Mouse (Mus musculus): Measurements from ENCODE around the gene Zfp512b.

Gene Zfp512b

DNA sequence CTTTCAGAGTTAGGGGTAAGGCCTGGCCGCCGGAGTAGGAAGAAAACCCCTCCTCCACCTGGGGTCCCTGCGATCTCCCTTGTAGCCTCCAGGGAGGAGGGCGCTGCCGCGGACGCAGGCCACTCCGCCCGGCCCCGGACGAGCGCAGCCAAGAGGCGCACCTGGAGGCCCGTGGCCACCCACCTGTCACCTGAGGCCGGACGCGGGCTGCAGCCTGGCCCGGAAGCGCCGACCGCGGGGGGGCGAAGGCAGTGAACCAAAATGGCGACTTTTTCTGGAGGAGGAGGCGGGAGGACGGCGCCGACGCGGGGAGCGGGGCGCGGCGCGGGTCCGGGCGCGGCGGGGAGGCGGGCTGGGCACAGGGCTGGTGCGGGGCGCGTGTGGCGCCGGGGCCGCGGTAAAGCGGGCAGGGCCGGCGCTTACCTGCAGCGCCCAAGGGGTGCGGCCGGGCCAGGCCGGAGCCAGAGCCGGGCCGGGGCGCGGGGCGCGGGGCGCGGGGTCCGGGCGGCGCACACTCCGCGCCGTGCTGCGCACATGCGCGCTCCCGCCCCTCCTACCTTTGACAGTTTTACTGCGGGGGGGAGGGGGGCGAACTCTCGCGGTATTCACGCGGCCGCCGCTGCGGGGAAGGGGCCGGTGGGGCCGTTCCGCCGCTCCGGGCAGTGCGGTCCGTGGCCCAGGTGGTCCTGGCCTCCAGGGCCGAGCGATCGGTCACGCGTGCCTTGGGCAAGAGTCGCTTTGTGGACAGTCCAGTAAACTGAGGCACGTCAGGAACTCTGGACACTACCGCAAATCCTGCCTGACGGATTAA is at the start of gene Zfp512b:
Gene Zfp512b, minus strand, starts transcription at position 573 of the 811 bp plus-strand sequence.
- no peaks in the 10 kb centered on the region for H3K27me3 ChIP-seq (ENCODE audit: insufficient read depth, low read length)
- TF ChIP-seq NANOG (IDR thresholded peaks at IDR 0.05; ENCODE audit: borderline replicate concordance, low read length) (no peak), CTCF (conservative IDR thresholded peaks at IDR 0.05; ENCODE audit: low read length) (no peak), POU5F1 (IDR thresholded peaks at IDR 0.05; ENCODE audit: borderline replicate concordance, low read length) (no peak)
- no peaks in the 10 kb centered on the region for H3K9me3 ChIP-seq (ENCODE audit: low read length)
- peak within 1 kb of the TSS; percentile 95 for H3K4me3 ChIP-seq (replicated peaks; ENCODE audit: low read length)
- peaks cover 47% of the 10 kb centered on the region for H3K4me1 ChIP-seq (replicated peaks; ENCODE audit: low read depth, low read length)
- peaks cover 52% of the 10 kb centered on the region for H3K36me3 ChIP-seq (ENCODE audit: insufficient read depth, low read length)

- Histone ChIP-seq H3K4me1 (replicated peaks; ENCODE audit: low read depth, low read length) (peaks cover 5% of the 10 kb centered on the region), H3K9me3 (ENCODE audit: low read length) (no peaks in the 10 kb centered on the region), H3K36me3 (ENCODE audit: insufficient read depth, low read length) (peaks cover 91% of the 10 kb centered on the region), H3K4me3 (replicated peaks; ENCODE audit: low read length) (no peak overlapping the region), H3K27me3 (ENCODE audit: insufficient read depth, low read length) (no peaks in the 10 kb centered on the region)
- TF ChIP-seq NANOG (IDR thresholded peaks at IDR 0.05; ENCODE audit: borderline replicate concordance, low read length) = no peak
- TF ChIP-seq POU5F1 (IDR thresholded peaks at IDR 0.05; ENCODE audit: borderline replicate concordance, low read length) = no peak
- no peak for TF ChIP-seq CTCF (conservative IDR thresholded peaks at IDR 0.05; ENCODE audit: low read length)
These were observed 43.3 kb upstream of the Zfp512b start for GRCm38 (mm10) chr2:181635865-181636264.

DNA sequence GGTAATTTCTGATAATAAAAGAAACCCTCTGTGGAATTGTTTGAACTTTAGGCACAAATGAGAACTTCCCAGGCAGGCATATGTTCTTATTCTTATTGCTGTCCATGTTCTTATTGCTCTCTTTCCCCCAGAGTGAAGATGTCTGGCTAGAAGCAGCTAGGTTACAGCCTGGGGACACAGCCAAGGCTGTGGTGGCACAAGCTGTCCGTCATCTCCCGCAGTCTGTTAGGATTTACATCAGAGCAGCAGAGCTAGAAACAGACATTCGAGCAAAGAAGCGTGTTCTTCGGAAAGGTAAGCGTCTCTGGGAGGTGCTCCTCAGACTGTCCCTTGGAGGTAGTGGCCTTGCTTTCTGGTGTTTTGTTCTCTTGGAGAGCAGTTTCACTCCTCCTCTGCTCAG is 40.0 kb upstream of the Zfp512b start:
- Histone ChIP-seq H3K4me1 (replicated peaks; ENCODE audit: low read depth, low read length) (peaks cover 25% of the 10 kb centered on the region), H3K27me3 (ENCODE audit: insufficient read depth, low read length) (no peaks in the 10 kb centered on the region), H3K9me3 (ENCODE audit: low read length) (no peaks in the 10 kb centered on the region), H3K4me3 (replicated peaks; ENCODE audit: low read length) (no peak overlapping the region), H3K36me3 (ENCODE audit: insufficient read depth, low read length) (peaks cover 72% of the 10 kb centered on the region)
- TF ChIP-seq NANOG (IDR thresholded peaks at IDR 0.05; ENCODE audit: borderline replicate concordance, low read length) (no peak), CTCF (conservative IDR thresholded peaks at IDR 0.05; ENCODE audit: low read length) (no peak), POU5F1 (IDR thresholded peaks at IDR 0.05; ENCODE audit: borderline replicate concordance, low read length) (no peak)

DNA sequence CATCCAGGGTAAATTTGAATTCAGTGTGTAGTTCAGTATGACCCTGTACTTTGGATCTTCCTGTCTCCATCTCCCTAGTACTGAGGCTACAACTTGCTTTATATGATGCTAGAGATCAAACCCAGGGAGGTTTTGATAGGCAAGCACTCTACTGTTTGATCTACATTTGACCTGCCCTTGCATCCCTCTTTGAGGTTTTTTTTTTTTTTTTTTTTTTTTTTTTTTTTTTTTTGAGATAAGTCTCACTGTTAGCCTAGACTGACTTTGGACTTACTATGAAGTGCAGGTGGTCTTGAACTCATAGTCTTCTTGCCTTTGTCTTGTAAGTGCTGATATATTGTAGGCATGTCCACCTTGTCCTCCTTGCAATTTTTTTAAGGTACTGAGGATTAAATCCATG is 35.9 kb upstream of the Zfp512b start:
- Histone ChIP-seq H3K4me1 (replicated peaks; ENCODE audit: low read depth, low read length) (peaks cover 25% of the 10 kb centered on the region), H3K4me3 (replicated peaks; ENCODE audit: low read length) (no peak overlapping the region), H3K27me3 (ENCODE audit: insufficient read depth, low read length) (no peaks in the 10 kb centered on the region), H3K9me3 (ENCODE audit: low read length) (no peaks in the 10 kb centered on the region), H3K36me3 (ENCODE audit: insufficient read depth, low read length) (peaks cover 64% of the 10 kb centered on the region)
- no peak for TF ChIP-seq NANOG (IDR thresholded peaks at IDR 0.05; ENCODE audit: borderline replicate concordance, low read length)
- TF ChIP-seq POU5F1 (IDR thresholded peaks at IDR 0.05; ENCODE audit: borderline replicate concordance, low read length) = no peak
- no peak for TF ChIP-seq CTCF (conservative IDR thresholded peaks at IDR 0.05; ENCODE audit: low read length)

GRCm38 (mm10) chr2:181623401-181623800 is 30.8 kb upstream of the Zfp512b start:
- no peaks in the 10 kb centered on the region for H3K27me3 ChIP-seq (ENCODE audit: insufficient read depth, low read length)
- H3K9me3 ChIP-seq (ENCODE audit: low read length) = no peaks in the 10 kb centered on the region
- peaks cover 10% of the 10 kb centered on the region for H3K4me1 ChIP-seq (replicated peaks; ENCODE audit: low read depth, low read length)
- TF ChIP-seq CTCF (conservative IDR thresholded peaks at IDR 0.05; ENCODE audit: low read length) = peak; percentile 51
- TF ChIP-seq POU5F1 (IDR thresholded peaks at IDR 0.05; ENCODE audit: borderline replicate concordance, low read length) = no peak
- no peak for TF ChIP-seq NANOG (IDR thresholded peaks at IDR 0.05; ENCODE audit: borderline replicate concordance, low read length)
- peaks cover 71% of the 10 kb centered on the region for H3K36me3 ChIP-seq (ENCODE audit: insufficient read depth, low read length)
- no peak overlapping the region for H3K4me3 ChIP-seq (replicated peaks; ENCODE audit: low read length)

GRCm38 (mm10) chr2:181618761-181619495 is 26.3 kb upstream of the Zfp512b start:
- Histone ChIP-seq H3K36me3 (ENCODE audit: insufficient read depth, low read length) (peaks cover 64% of the 10 kb centered on the region), H3K9me3 (ENCODE audit: low read length) (no peaks in the 10 kb centered on the region), H3K4me3 (replicated peaks; ENCODE audit: low read length) (no peak overlapping the region), H3K27me3 (ENCODE audit: insufficient read depth, low read length) (no peaks in the 10 kb centered on the region), H3K4me1 (replicated peaks; ENCODE audit: low read depth, low read length) (peaks cover 17% of the 10 kb centered on the region)
- TF ChIP-seq NANOG (IDR thresholded peaks at IDR 0.05; ENCODE audit: borderline replicate concordance, low read length) (no peak; the same call in 1 of the 2 replicates), POU5F1 (IDR thresholded peaks at IDR 0.05; ENCODE audit: borderline replicate concordance, low read length) (no peak), CTCF (conservative IDR thresholded peaks at IDR 0.05; ENCODE audit: low read length) (no peak)

DNA sequence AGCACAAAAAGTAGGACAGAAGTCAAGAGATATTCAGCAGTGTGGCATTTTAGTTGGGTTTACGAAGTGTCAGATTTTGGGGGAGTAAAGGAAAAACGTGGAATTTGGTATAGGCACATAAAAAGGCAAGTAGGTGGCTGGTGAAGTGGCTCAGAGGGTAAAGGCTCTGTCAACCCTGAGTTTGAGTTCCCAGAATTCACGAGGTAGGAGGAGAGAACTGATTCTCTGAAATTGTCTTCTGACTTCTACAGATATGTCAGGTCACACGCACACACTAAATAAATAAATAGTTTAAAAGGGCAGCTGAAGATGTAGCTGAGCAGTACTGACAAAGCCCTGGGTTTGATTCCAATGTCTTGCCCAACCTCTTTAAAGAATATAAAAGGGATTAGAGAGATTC is 9.8 kb upstream of the Zfp512b start:
- H3K36me3 ChIP-seq (ENCODE audit: insufficient read depth, low read length) = peaks cover 8% of the 10 kb centered on the region; the same call in 1 of the 2 replicates

DNA sequence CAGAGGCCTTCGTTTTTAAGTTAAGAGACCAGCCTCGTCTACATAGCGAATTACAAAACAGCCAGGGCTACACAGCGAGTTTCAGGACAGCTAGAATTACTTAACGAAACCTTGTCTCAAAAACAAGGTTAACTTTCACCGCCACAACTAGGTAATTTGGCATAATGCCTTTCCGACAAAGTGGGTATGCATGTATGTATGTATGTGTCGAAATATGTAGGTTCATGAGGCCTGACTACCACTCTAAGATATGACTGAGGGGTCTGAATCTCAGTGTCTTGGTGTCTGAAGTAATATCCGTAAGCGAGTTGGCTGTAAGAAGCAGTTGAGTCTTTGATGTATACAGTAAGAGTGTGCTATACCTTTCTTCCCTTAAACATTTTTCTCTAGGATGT is 9.1 kb upstream of the Zfp512b start:
- H3K9me3 ChIP-seq (ENCODE audit: low read length) = no peaks in the 10 kb centered on the region
- peak overlapping the region; percentile 97 for H3K4me3 ChIP-seq (replicated peaks; ENCODE audit: low read length)
- TF ChIP-seq CTCF (conservative IDR thresholded peaks at IDR 0.05; ENCODE audit: low read length) = no peak
- TF ChIP-seq POU5F1 (IDR thresholded peaks at IDR 0.05; ENCODE audit: borderline replicate concordance, low read length) = no peak
- TF ChIP-seq NANOG (IDR thresholded peaks at IDR 0.05; ENCODE audit: borderline replicate concordance, low read length) = no peak
- H3K4me1 ChIP-seq (replicated peaks; ENCODE audit: low read depth, low read length) = peaks cover 47% of the 10 kb centered on the region
- H3K27me3 ChIP-seq (ENCODE audit: insufficient read depth, low read length) = no peaks in the 10 kb centered on the region
- peaks cover 8% of the 10 kb centered on the region; the same call in 1 of the 2 replicates for H3K36me3 ChIP-seq (ENCODE audit: insufficient read depth, low read length)

More for the DNA sequence above, 9.8 kb upstream of the Zfp512b start:
- Histone ChIP-seq H3K4me1 (replicated peaks; ENCODE audit: low read depth, low read length) (peaks cover 41% of the 10 kb centered on the region), H3K4me3 (replicated peaks; ENCODE audit: low read length) (peak overlapping the region; percentile 97), H3K27me3 (ENCODE audit: insufficient read depth, low read length) (no peaks in the 10 kb centered on the region), H3K9me3 (ENCODE audit: low read length) (no peaks in the 10 kb centered on the region)
- TF ChIP-seq NANOG (IDR thresholded peaks at IDR 0.05; ENCODE audit: borderline replicate concordance, low read length) (no peak), CTCF (conservative IDR thresholded peaks at IDR 0.05; ENCODE audit: low read length) (no peak), POU5F1 (IDR thresholded peaks at IDR 0.05; ENCODE audit: borderline replicate concordance, low read length) (no peak)
